Comparison of ENCODE assay signal across 9 mouse cellular contexts in genomic region chr7:31049846-31050281, GRCm38 (mm10). TPM values are rescaled to one million over a fixed set of nuclear protein-coding genes. Genes with fewer than 3 reads are reported as not detected.
A peak's percentile ranks its signal among the peaks of the same experiment; 100 is the strongest.
DNase-seq lines count a peak whose midpoint lies in the region; ATAC-seq and TF ChIP-seq lines count a peak whose summit lies in the region.
"Had no signal": no experiment of that assay in that cellular context is flagged by ENCODE, and none has a peak within 500 bp of the region (broad histone marks: within the 10 kb centered on the region; RNA-seq: fewer than 3 reads in every experiment).

No protein-coding gene starts in this region.

- no peak for TF ChIP-seq POLR2A in cerebellum, adult 2 months (IDR thresholded peaks at IDR 0.05; ENCODE audit: borderline replicate concordance, insufficient read depth, low read length)

- no peak overlapping the region for H3K9ac ChIP-seq in limb, embryonic 15.5 days
- H3K9ac ChIP-seq: liver, embryonic 15.5 days had no signal

- no peak for TF ChIP-seq CTCF in cerebellum, adult 2 months (IDR thresholded peaks at IDR 0.05; ENCODE audit: borderline replicate concordance, insufficient read depth, low read depth, low read length)

- peak in 1 of 2 experiments; percentile 51 for DNase-seq in cerebellum, adult 2 months
- DNase-seq in cerebellum, adult 9-10 months = no peak
- DNase-seq in CD4-positive helper T cell, adult 2 months (ENCODE audit: low read depth, low spot score) = peak; percentile 37
- DNase-seq in hindbrain, embryonic 10.5 days (ENCODE audit: low spot score) = no peak
- peak; percentile 55 for DNase-seq in telencephalon, adult 2 months (ENCODE audit: low read depth, low spot score)
- DNase-seq in gastrocnemius, postnatal 10 days = no peak

- peaks cover under 1% of the 10 kb centered on the region; the same call in 1 of the 2 replicates for H3K27me3 ChIP-seq in cerebellum, adult 2 months (ENCODE audit: control insufficient read depth, insufficient read depth, low read length)
- H3K27me3 ChIP-seq in hindbrain, embryonic 10.5 days (ENCODE audit: insufficient read depth, poor library complexity, severe bottlenecking) = peaks cover 89% of the 10 kb centered on the region
- peaks cover 67% of the 10 kb centered on the region for H3K27me3 ChIP-seq in limb, embryonic 15.5 days

- 1% methylated on average over 14 of the region's 15 CpGs for WGBS in cerebellum, adult 2 months
- under 1% methylated on average over 12 of the region's 15 CpGs for WGBS in hindbrain, embryonic 10.5 days
- 1% methylated on average over 10 of the region's 15 CpGs for WGBS in limb, embryonic 15.5 days

- peak overlapping the region; percentile 39 for H3K4me2 ChIP-seq in limb, embryonic 15.5 days
- H3K4me2 ChIP-seq: liver, embryonic 15.5 days had no signal

- H3K36me3 ChIP-seq in hindbrain, embryonic 10.5 days = no peaks in the 10 kb centered on the region
- H3K36me3 ChIP-seq in limb, embryonic 15.5 days = no peaks in the 10 kb centered on the region
- H3K36me3 ChIP-seq: liver, embryonic 15.5 days had no signal

- no peak overlapping the region for H3K27ac ChIP-seq in cerebellum, adult 2 months (ENCODE audit: insufficient read depth, low read length)
- 0 out of 2 replicates have a peak overlapping the region, but pooled peaks have one; percentile 23 for H3K27ac ChIP-seq in hindbrain, embryonic 10.5 days
- H3K27ac ChIP-seq in limb, embryonic 15.5 days = no peak overlapping the region
- H3K27ac ChIP-seq: liver, embryonic 15.5 days had no signal

- no peak for ATAC-seq in limb, embryonic 15.5 days (ENCODE audit: insufficient number of reproducible peaks, low FRiP score, low TSS enrichment, low read depth)
- no peak; the same call in 1 of the 2 replicates for ATAC-seq in megakaryocyte progenitor cell, adult 5-6 weeks (replicated peaks; ENCODE audit: poor library complexity)

- H3K9me3 ChIP-seq in hindbrain, embryonic 10.5 days = no peaks in the 10 kb centered on the region
- H3K9me3 ChIP-seq in limb, embryonic 15.5 days = no peaks in the 10 kb centered on the region
- H3K9me3 ChIP-seq: liver, embryonic 15.5 days had no signal

- H3K4me1 ChIP-seq in cerebellum, adult 2 months (ENCODE audit: control insufficient read depth, insufficient read depth, low read length) = peaks cover 12% of the 10 kb centered on the region; the same call in 1 of the 2 replicates
- peaks cover 55% of the 10 kb centered on the region for H3K4me1 ChIP-seq in hindbrain, embryonic 10.5 days (replicated peaks)
- peaks cover 58% of the 10 kb centered on the region for H3K4me1 ChIP-seq in limb, embryonic 15.5 days

- peak overlapping the region; percentile 50 for H3K4me3 ChIP-seq in cerebellum, adult 2 months (replicated peaks; ENCODE audit: insufficient read depth, low read depth, low read length)
- H3K4me3 ChIP-seq in hindbrain, embryonic 10.5 days = peak overlapping the region; percentile 38
- H3K4me3 ChIP-seq in limb, embryonic 15.5 days = peak overlapping the region; percentile 27
- H3K4me3 ChIP-seq: liver, embryonic 15.5 days had no signal

RNA-seq across cellular contexts. Expression of gene Fxyd7, which starts 1.4 kb away (rescaled TPM):
- polyA plus RNA-seq in cerebellum, adult 2 months (2012; rRNA removed) = 72.5 and 99.7 TPM in 2 replicates
- 1.4 and 7.6 TPM in 2 replicates for polyA plus RNA-seq in hindbrain, embryonic 10.5 days (2016; fragmentation: Nextera tagmentation; extraction: Ambion mirVana)
- polyA plus RNA-seq in limb, embryonic 15.5 days (2015; fragmentation: Nextera tagmentation; extraction: Ambion mirVana) = 13.1 and 19.0 TPM in 2 replicates
- total RNA-seq in megakaryocyte progenitor cell, adult 5-6 weeks (2015) = not detected in 2 replicates
- not detected in 2 replicates for total RNA-seq in megakaryocyte progenitor cell, adult 5-6 weeks (2017)
- 1 to 10 TPM; 2.4 to 2.6 TPM for total RNA-seq in gastrocnemius, postnatal 10 days (2021)

RNA-seq across cellular contexts. Expression of gene Fxyd1, which starts 7.1 kb away (rescaled TPM):
- polyA plus RNA-seq in cerebellum, adult 2 months (2012; rRNA removed) = 202 and 222 TPM in 2 replicates
- polyA plus RNA-seq in hindbrain, embryonic 10.5 days (2016; fragmentation: Nextera tagmentation; extraction: Ambion mirVana) = 14.0 and 17.1 TPM in 2 replicates
- polyA plus RNA-seq in limb, embryonic 15.5 days (2015; fragmentation: Nextera tagmentation; extraction: Ambion mirVana) = 107 and 155 TPM in 2 replicates
- total RNA-seq in megakaryocyte progenitor cell, adult 5-6 weeks (2015) = not detected in 2 replicates
- total RNA-seq in megakaryocyte progenitor cell, adult 5-6 weeks (2017) = not detected in 2 replicates
- total RNA-seq in gastrocnemius, postnatal 10 days (2021) = 1,000 to 10,000 TPM; 1,112 to 1,150 TPM

RNA-seq across cellular contexts. Expression of gene Fxyd5, which starts 7.6 kb away (rescaled TPM):
- polyA plus RNA-seq in cerebellum, adult 2 months (2012; rRNA removed) = 9.0 and 14.8 TPM in 2 replicates
- polyA plus RNA-seq in hindbrain, embryonic 10.5 days (2016; fragmentation: Nextera tagmentation; extraction: Ambion mirVana) = 11.6 and 14.7 TPM in 2 replicates
- 42.3 and 52.6 TPM in 2 replicates for polyA plus RNA-seq in limb, embryonic 15.5 days (2015; fragmentation: Nextera tagmentation; extraction: Ambion mirVana)
- total RNA-seq in megakaryocyte progenitor cell, adult 5-6 weeks (2015) = 389 and 471 TPM in 2 replicates
- total RNA-seq in megakaryocyte progenitor cell, adult 5-6 weeks (2017) = 244 and 257 TPM in 2 replicates
- 10 to 100 TPM; 10.1 to 21.5 TPM for total RNA-seq in gastrocnemius, postnatal 10 days (2021)

RNA-seq across cellular contexts. Expression of gene Lgi4, which starts 9.3 kb away (rescaled TPM):
- polyA plus RNA-seq in cerebellum, adult 2 months (2012; rRNA removed) = 48.9 and 54.2 TPM in 2 replicates
- 2.3 and 6.3 TPM in 2 replicates for polyA plus RNA-seq in hindbrain, embryonic 10.5 days (2016; fragmentation: Nextera tagmentation; extraction: Ambion mirVana)
- 0.58 and 0.88 TPM in 2 replicates for polyA plus RNA-seq in limb, embryonic 15.5 days (2015; fragmentation: Nextera tagmentation; extraction: Ambion mirVana)
- 0.57 TPM in 1 of 2 replicates, not detected in the other for total RNA-seq in megakaryocyte progenitor cell, adult 5-6 weeks (2015)
- total RNA-seq in megakaryocyte progenitor cell, adult 5-6 weeks (2017) = 0.10 TPM in 1 of 2 replicates, not detected in the other
- 1 to 10 TPM; 8.4 to 9.9 TPM for total RNA-seq in gastrocnemius, postnatal 10 days (2021)
- polyA plus RNA-seq: liver, embryonic 15.5 days had no signal

RNA-seq across cellular contexts. Expression of gene Fxyd3, which starts 26.6 kb away (rescaled TPM):
- polyA plus RNA-seq in cerebellum, adult 2 months (2012; rRNA removed) = 1.3 and 1.4 TPM in 2 replicates
- 7.9 and 10.8 TPM in 2 replicates for polyA plus RNA-seq in hindbrain, embryonic 10.5 days (2016; fragmentation: Nextera tagmentation; extraction: Ambion mirVana)
- 76.1 and 91.8 TPM in 2 replicates for polyA plus RNA-seq in limb, embryonic 15.5 days (2015; fragmentation: Nextera tagmentation; extraction: Ambion mirVana)
- not detected in 2 replicates for total RNA-seq in megakaryocyte progenitor cell, adult 5-6 weeks (2015)
- not detected in 2 replicates for total RNA-seq in megakaryocyte progenitor cell, adult 5-6 weeks (2017)
- 1 to 10 TPM; 2.9 TPM for total RNA-seq in gastrocnemius, postnatal 10 days (2021)

Comparison
In these comparisons a context has a peak if more than half of its experiments do, and no peak if none do; other contexts are left out.
1. DNase-seq: peak in CD4-positive helper T cell, adult 2 months (single experiment) and telencephalon, adult 2 months (single experiment); none in cerebellum, adult 9-10 months (single experiment), hindbrain, embryonic 10.5 days (single experiment) and gastrocnemius, postnatal 10 days (single experiment).
2. Peak in every context shown above with its lines, with median percentiles within 50 percentile points of each other: H3K4me3 ChIP-seq.